Mouse (Mus musculus) MEL (cell line): Measurements from ENCODE around the gene Calb2.

Experiments
- CTCF ChIP-seq, 3 experiments: IDR thresholded peaks in 2 of 3; conservative IDR thresholded peaks in 1 of 3; 2 replicates each; pipeline ENCODE4 v1.5.1; 2011 to 2012; ENCODE audit warnings: low read length in 3 of 3, low read depth in 2 of 3, mild to moderate bottlenecking in 2 of 3, improper control_type of control experiment in 1 of 3, inconsistent platforms in 1 of 3, mixed read lengths in 1 of 3, moderate library complexity in 1 of 3; ENCODE audit not compliant: control insufficient read depth in 1 of 3, insufficient read depth in 1 of 3, poor library complexity in 1 of 3, severe bottlenecking in 1 of 3
- E2F4 ChIP-seq: IDR thresholded peaks from 2 replicates; pipeline ENCODE4 v1.6.1; 2011; ENCODE audit warnings: low read depth, low read length, improper control_type of control experiment, borderline replicate concordance
- ETS1 ChIP-seq: IDR thresholded peaks from 2 replicates; pipeline ENCODE4 v1.6.1; 2012; ENCODE audit warnings: low read depth, mild to moderate bottlenecking, inconsistent platforms, low read length, improper control_type of control experiment, moderate library complexity
- MAZ ChIP-seq: IDR thresholded peaks from 2 replicates; pipeline ENCODE4 v1.6.1; 2012; ENCODE audit warnings: low read depth, mild to moderate bottlenecking, inconsistent platforms, low read length, improper control_type of control experiment
- POLR2A ChIP-seq, 2 experiments: IDR thresholded peaks; 2 replicates each; pipeline ENCODE4 v1.6.1; 2011 to 2012; ENCODE audit warnings: low read length in 2 of 2, mild to moderate bottlenecking in 2 of 2, control low read depth in 1 of 2, improper control_type of control experiment in 1 of 2, low read depth in 1 of 2, moderate library complexity in 1 of 2; ENCODE audit not compliant: control insufficient read depth in 1 of 2, insufficient read depth in 1 of 2, poor library complexity in 1 of 2
- RAD21 ChIP-seq: IDR thresholded peaks from 2 replicates; pipeline ENCODE4 v1.6.1; 2011; ENCODE audit warnings: mild to moderate bottlenecking, low read depth, low read length, improper control_type of control experiment
- RCOR1 ChIP-seq: IDR thresholded peaks from 2 replicates; pipeline ENCODE4 v1.6.1; 2012; ENCODE audit warnings: low read depth, mild to moderate bottlenecking, inconsistent platforms, low read length, improper control_type of control experiment
- ZC3H11A ChIP-seq: IDR thresholded peaks from 2 replicates; pipeline ENCODE4 v1.6.1; 2012; ENCODE audit warnings: low read depth, mild to moderate bottlenecking, inconsistent platforms, low read length, improper control_type of control experiment
- ZNF384 ChIP-seq: IDR thresholded peaks from 2 replicates; pipeline ENCODE4 v1.6.1; 2012; ENCODE audit warnings: low read depth, mild to moderate bottlenecking, inconsistent platforms, low read length, improper control_type of control experiment

- TF ChIP-seq CTCF (IDR thresholded peaks at IDR 0.05 in 2 of 3, conservative IDR thresholded peaks at IDR 0.05 in 1 of 3; ENCODE audit: control insufficient read depth in 1 of 3, insufficient read depth in 1 of 3, low read depth in 2 of 3, low read length in 3 of 3, poor library complexity in 1 of 3, severe bottlenecking in 1 of 3) (no peak), E2F4 (no peak), POLR2A (IDR thresholded peaks at IDR 0.05; ENCODE audit: control insufficient read depth in 1 of 2, insufficient read depth in 1 of 2, low read depth in 1 of 2, low read length in 2 of 2, poor library complexity in 1 of 2) (no peak), RAD21 (no peak), RCOR1 (no peak), ZC3H11A (no peak), ZNF384 (no peak), ETS1 (no peak), MAZ (no peak)
Observed at GRCm38 (mm10) chr8:110134236-110134635, 33.8 kb downstream of the Calb2 start.
